28 mouse cellular contexts compared by ENCODE assay signal in the genomic region with DNA sequence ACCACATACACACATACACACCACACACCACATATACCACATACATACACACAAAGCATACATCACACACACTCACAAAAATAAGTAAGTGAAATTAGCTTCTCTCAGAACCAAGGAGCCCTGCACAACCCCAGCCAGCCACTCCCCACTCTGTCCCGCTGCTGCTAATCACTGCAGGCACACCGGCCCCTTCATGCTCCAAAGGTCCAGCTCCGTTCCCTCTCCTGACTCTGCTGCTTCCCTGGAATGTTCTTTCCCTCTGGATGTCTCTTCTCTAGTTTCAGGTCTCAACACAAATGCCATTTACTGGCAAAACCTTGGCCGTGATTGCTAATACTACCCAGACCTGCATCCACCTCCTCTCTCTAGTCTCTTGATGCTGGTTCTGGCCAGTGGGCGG. TPM values are rescaled to one million over a fixed set of nuclear protein-coding genes. Genes with fewer than 3 reads are reported as not detected.
DNase-seq lines count a peak whose midpoint lies in the region; ATAC-seq lines count a peak whose summit lies in the region.
"Had no signal": no experiment of that assay in that cellular context is flagged by ENCODE, and none has a peak within 500 bp of the region (broad histone marks: within the 10 kb centered on the region; RNA-seq: fewer than 3 reads in every experiment).

No protein-coding gene starts in this region.

- no peaks in the 10 kb centered on the region for H3K27me3 ChIP-seq in heart, embryonic 10.5 days (ENCODE audit: insufficient read depth, poor library complexity, severe bottlenecking)
- no peaks in the 10 kb centered on the region for H3K27me3 ChIP-seq in kidney, embryonic 16.5 days (ENCODE audit: insufficient read depth, low read length)
- H3K27me3 ChIP-seq: embryonic facial prominence, embryonic 13.5 days; embryonic facial prominence, embryonic 15.5 days; forebrain, embryonic 12.5 days had no signal

- H3K9me3 ChIP-seq in heart, embryonic 10.5 days = no peaks in the 10 kb centered on the region
- no peaks in the 10 kb centered on the region for H3K9me3 ChIP-seq in kidney, embryonic 16.5 days (ENCODE audit: low read length)
- H3K9me3 ChIP-seq: embryonic facial prominence, embryonic 13.5 days; embryonic facial prominence, embryonic 15.5 days; forebrain, embryonic 10.5 days; forebrain, embryonic 12.5 days had no signal

- H3K4me3 ChIP-seq in heart, embryonic 10.5 days = no peak overlapping the region
- H3K4me3 ChIP-seq in kidney, embryonic 16.5 days (ENCODE audit: low read length) = no peak overlapping the region
- H3K4me3 ChIP-seq: embryonic facial prominence, embryonic 13.5 days; embryonic facial prominence, embryonic 15.5 days; erythroblast, embryonic 14.5 days; forebrain, embryonic 10.5 days; forebrain, embryonic 12.5 days had no signal

- peak; percentile 57; the same call in 1 of the 2 replicates for ATAC-seq in kidney, embryonic 16.5 days (ENCODE audit: low FRiP score, low TSS enrichment)
- ATAC-seq: forebrain, embryonic 14.5 days; forebrain, embryonic 16.5 days had no signal

- H3K4me2 ChIP-seq in kidney, embryonic 16.5 days (replicated peaks; ENCODE audit: low read depth, low read length) = no peak overlapping the region
- H3K4me2 ChIP-seq: embryonic facial prominence, embryonic 13.5 days; embryonic facial prominence, embryonic 15.5 days; forebrain, embryonic 12.5 days had no signal

- DNase-seq in heart, embryonic 10.5 days (ENCODE audit: low spot score) = peak; percentile 67
- no peak for DNase-seq in heart, postnatal 4 days
- no peak for DNase-seq in kidney, adult 9 months
- DNase-seq: adrenal gland, adult 2 months; adrenal gland, postnatal 10 days; adrenal gland, postnatal 25 days; cerebellum, adult 11 months; cerebellum, adult 18-20 months; cerebellum, adult 8-10 months; cerebellum, adult 9-11 months; cerebellum, postnatal 14 days; cerebellum, postnatal 36 days; embryo, embryonic 11 days had no signal

- 77% methylated on average over 5 of the region's 5 CpGs for WGBS in heart, embryonic 10.5 days
- WGBS in kidney, embryonic 16.5 days = 45% methylated on average over 5 of the region's 5 CpGs

- no peak overlapping the region for H3K27ac ChIP-seq in heart, embryonic 10.5 days
- H3K27ac ChIP-seq in kidney, embryonic 16.5 days (ENCODE audit: low read length) = no peak overlapping the region
- H3K27ac ChIP-seq: embryonic facial prominence, embryonic 13.5 days; embryonic facial prominence, embryonic 15.5 days; forebrain, embryonic 10.5 days; forebrain, embryonic 12.5 days had no signal

- no peak overlapping the region for H3K9ac ChIP-seq in kidney, embryonic 16.5 days (replicated peaks; ENCODE audit: low read length)
- H3K9ac ChIP-seq: embryonic facial prominence, embryonic 13.5 days; embryonic facial prominence, embryonic 15.5 days; forebrain, embryonic 12.5 days had no signal

- H3K36me3 ChIP-seq in heart, embryonic 10.5 days = no peaks in the 10 kb centered on the region
- no peaks in the 10 kb centered on the region for H3K36me3 ChIP-seq in kidney, embryonic 16.5 days (ENCODE audit: insufficient read depth, low read length)
- H3K36me3 ChIP-seq: embryonic facial prominence, embryonic 13.5 days; embryonic facial prominence, embryonic 15.5 days; forebrain, embryonic 10.5 days; forebrain, embryonic 12.5 days had no signal

- no peaks in the 10 kb centered on the region for H3K4me1 ChIP-seq in heart, embryonic 10.5 days
- H3K4me1 ChIP-seq in kidney, embryonic 16.5 days (ENCODE audit: insufficient read depth, low read length) = no peaks in the 10 kb centered on the region
- H3K4me1 ChIP-seq: embryonic facial prominence, embryonic 13.5 days; embryonic facial prominence, embryonic 15.5 days; forebrain, embryonic 10.5 days; forebrain, embryonic 12.5 days had no signal

RNA-seq across cellular contexts. Expression of a gene that starts 5.3 kb away (rescaled TPM):
- not detected in 2 replicates for polyA plus RNA-seq in heart, embryonic 10.5 days (2016; fragmentation: Nextera tagmentation; extraction: Ambion mirVana)
- total RNA-seq in heart, postnatal 4 days (2021) = not detected
- polyA plus RNA-seq in kidney, embryonic 16.5 days (2015; fragmentation: Nextera tagmentation; extraction: Ambion mirVana) = not detected in 2 replicates
- total RNA-seq: adrenal gland, adult 2 months; adrenal gland, postnatal 10 days; adrenal gland, postnatal 25 days; adrenal gland, postnatal 4 days; common myeloid progenitor, adult 5-6 weeks; ES-E14; MEL had no signal
- polyA plus RNA-seq: adrenal gland, adult 2 months; brain, embryonic 14.5 days; embryonic facial prominence, embryonic 11.5 days; embryonic facial prominence, embryonic 13.5 days; erythroblast, embryonic 14.5 days; forebrain, embryonic 10.5 days; forebrain, embryonic 12.5 days; forebrain, embryonic 14.5 days; forebrain, embryonic 16.5 days had no signal

RNA-seq across cellular contexts. Expression of a gene that starts 16.9 kb away (rescaled TPM):
- 0.30 TPM in 1 of 2 replicates, not detected in the other for polyA plus RNA-seq in heart, embryonic 10.5 days (2016; fragmentation: Nextera tagmentation; extraction: Ambion mirVana)
- not detected for total RNA-seq in heart, postnatal 4 days (2021)
- polyA plus RNA-seq in kidney, embryonic 16.5 days (2015; fragmentation: Nextera tagmentation; extraction: Ambion mirVana) = not detected in 2 replicates
- total RNA-seq: adrenal gland, adult 2 months; adrenal gland, postnatal 10 days; adrenal gland, postnatal 25 days; adrenal gland, postnatal 4 days; common myeloid progenitor, adult 5-6 weeks; ES-E14; MEL had no signal
- polyA plus RNA-seq: adrenal gland, adult 2 months; C2C12; embryonic facial prominence, embryonic 11.5 days; erythroblast, embryonic 14.5 days; forebrain, embryonic 10.5 days; forebrain, embryonic 12.5 days; forebrain, embryonic 14.5 days; forebrain, embryonic 16.5 days had no signal

RNA-seq across cellular contexts. Expression of a gene that starts 19.0 kb away (rescaled TPM):
- polyA plus RNA-seq in heart, embryonic 10.5 days (2016; fragmentation: Nextera tagmentation; extraction: Ambion mirVana) = not detected in 2 replicates
- total RNA-seq in heart, postnatal 4 days (2021) = not detected
- 0.10 TPM in 1 of 2 replicates, not detected in the other for polyA plus RNA-seq in kidney, embryonic 16.5 days (2015; fragmentation: Nextera tagmentation; extraction: Ambion mirVana)
- total RNA-seq: adrenal gland, adult 2 months; adrenal gland, postnatal 10 days; adrenal gland, postnatal 25 days; adrenal gland, postnatal 4 days; common myeloid progenitor, adult 5-6 weeks; ES-E14; MEL had no signal
- polyA plus RNA-seq: adrenal gland, adult 2 months; C2C12; embryonic facial prominence, embryonic 11.5 days; embryonic facial prominence, embryonic 13.5 days; erythroblast, embryonic 14.5 days; forebrain, embryonic 10.5 days; forebrain, embryonic 12.5 days; forebrain, embryonic 14.5 days; forebrain, embryonic 16.5 days had no signal

RNA-seq across cellular contexts. Expression of a gene that starts 24.3 kb away (rescaled TPM):
- polyA plus RNA-seq in heart, embryonic 10.5 days (2016; fragmentation: Nextera tagmentation; extraction: Ambion mirVana) = not detected in 2 replicates
- not detected for total RNA-seq in heart, postnatal 4 days (2021)
- not detected in 2 replicates for polyA plus RNA-seq in kidney, embryonic 16.5 days (2015; fragmentation: Nextera tagmentation; extraction: Ambion mirVana)
- total RNA-seq: adrenal gland, adult 2 months; adrenal gland, postnatal 10 days; adrenal gland, postnatal 25 days; adrenal gland, postnatal 4 days; common myeloid progenitor, adult 5-6 weeks; ES-E14 had no signal
- polyA plus RNA-seq: adrenal gland, adult 2 months; C2C12; embryonic facial prominence, embryonic 11.5 days; embryonic facial prominence, embryonic 13.5 days; erythroblast, embryonic 14.5 days; forebrain, embryonic 10.5 days; forebrain, embryonic 12.5 days; forebrain, embryonic 16.5 days had no signal

RNA-seq across cellular contexts. Expression of a gene that starts 30.7 kb away (rescaled TPM):
- polyA plus RNA-seq in heart, embryonic 10.5 days (2016; fragmentation: Nextera tagmentation; extraction: Ambion mirVana) = not detected in 2 replicates
- not detected for total RNA-seq in heart, postnatal 4 days (2021)
- not detected in 2 replicates for polyA plus RNA-seq in kidney, embryonic 16.5 days (2015; fragmentation: Nextera tagmentation; extraction: Ambion mirVana)
- total RNA-seq: adrenal gland, adult 2 months; adrenal gland, postnatal 10 days; adrenal gland, postnatal 25 days; adrenal gland, postnatal 4 days; common myeloid progenitor, adult 5-6 weeks; ES-E14; MEL had no signal
- polyA plus RNA-seq: adrenal gland, adult 2 months; brain, embryonic 14.5 days; C2C12; embryonic facial prominence, embryonic 11.5 days; embryonic facial prominence, embryonic 13.5 days; erythroblast, embryonic 14.5 days; forebrain, embryonic 10.5 days; forebrain, embryonic 12.5 days; forebrain, embryonic 14.5 days; forebrain, embryonic 16.5 days had no signal
